Mouse (Mus musculus): ENCODE results near the gene Iqgap1. TPM values are rescaled to one million over a fixed set of nuclear protein-coding genes. Genes with fewer than 3 reads are reported as not detected.

Iqgap1 gene
- polyA plus RNA-seq, 1 experiment from 2014 or later, result 27.3 TPM

DNA sequence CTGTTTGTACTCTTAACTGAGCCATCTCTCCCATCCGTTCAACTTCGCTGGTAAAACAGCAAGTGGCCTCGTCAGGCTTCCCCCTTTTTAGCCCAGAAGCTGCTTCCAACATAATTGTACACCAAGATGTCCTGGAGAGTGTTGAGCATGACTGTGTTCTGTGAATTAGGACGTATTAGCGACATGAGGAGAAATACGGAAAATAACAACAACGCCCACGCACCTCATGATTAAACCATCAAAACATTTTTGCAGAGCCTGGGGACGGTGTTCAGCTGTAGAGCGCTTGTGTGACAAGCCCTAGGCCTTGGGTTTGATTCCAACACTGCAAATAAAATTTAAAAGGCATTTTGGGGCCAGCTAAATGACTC, 136.6 kb downstream of the Iqgap1 start:
- Histone ChIP-seq H3K27me3 (replicated peaks) (no peaks in the 10 kb centered on the region), H3K9me3 (no peaks in the 10 kb centered on the region), H3K4me3 (peak overlapping the region; percentile 79), H3K27ac (peak overlapping the region; percentile 88; the same call in 1 of the 2 replicates), H3K36me3 (no peaks in the 10 kb centered on the region), H3K4me2 (replicated peaks) (peak overlapping the region; percentile 77), H3K9ac (peak overlapping the region; percentile 92), H3K4me1 (peaks cover 10% of the 10 kb centered on the region)
- no peak for ATAC-seq (ENCODE audit: low FRiP score, low read depth)
- WGBS, result 30% methylated on average over 10 of the region's 10 CpGs

DNA sequence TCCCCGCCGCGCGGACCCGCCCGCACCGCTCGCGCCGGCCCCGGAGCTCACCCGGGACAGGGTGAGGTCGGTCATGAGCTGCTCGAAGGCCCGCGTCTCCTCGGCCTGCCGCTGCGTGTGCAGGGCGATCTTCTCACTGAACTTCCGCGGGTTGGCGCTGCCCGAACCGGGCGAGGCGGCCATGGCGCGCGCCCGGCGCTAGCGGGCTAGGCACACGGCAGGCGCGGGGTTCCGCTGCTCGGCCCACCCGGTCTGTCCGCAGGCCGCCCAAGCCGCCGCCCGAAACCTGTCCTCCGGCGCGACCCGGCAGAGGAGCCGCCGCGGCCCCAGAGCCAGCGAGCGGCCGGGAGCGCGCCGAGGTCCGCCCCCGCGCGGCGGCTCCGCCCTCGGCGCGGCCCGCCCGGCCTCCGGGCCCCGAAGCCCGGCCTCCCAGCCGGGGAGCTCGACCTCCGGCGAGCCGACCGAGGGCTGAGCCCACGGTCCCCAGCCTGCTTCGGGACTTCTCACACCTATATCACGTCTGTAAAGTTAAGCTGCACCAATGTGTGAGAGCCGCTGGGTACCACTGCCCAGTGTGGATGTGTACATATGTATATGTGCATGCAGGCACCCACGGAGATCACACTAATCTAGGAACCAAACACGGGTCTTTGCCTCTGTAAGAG, 137.1 kb downstream of the Iqgap1 start, which contains the start of gene Crtc3:
Crtc3 (minus strand) TSS at position 322 of the 665 bp plus-strand sequence.
- Histone ChIP-seq H3K4me1 (peaks cover 10% of the 10 kb centered on the region), H3K36me3 (no peaks in the 10 kb centered on the region), H3K9ac (peak within 1 kb of the TSS; percentile 92), H3K27me3 (replicated peaks) (no peaks in the 10 kb centered on the region), H3K4me3 (peak within 1 kb of the TSS; percentile 79), H3K9me3 (no peaks in the 10 kb centered on the region), H3K4me2 (replicated peaks) (peak within 1 kb of the TSS; percentile 77), H3K27ac (peak within 1 kb of the TSS; percentile 88)
- peak; percentile 70 for ATAC-seq (ENCODE audit: low FRiP score, low read depth)
- under 1% methylated on average over 83 of the region's 83 CpGs for WGBS

DNA sequence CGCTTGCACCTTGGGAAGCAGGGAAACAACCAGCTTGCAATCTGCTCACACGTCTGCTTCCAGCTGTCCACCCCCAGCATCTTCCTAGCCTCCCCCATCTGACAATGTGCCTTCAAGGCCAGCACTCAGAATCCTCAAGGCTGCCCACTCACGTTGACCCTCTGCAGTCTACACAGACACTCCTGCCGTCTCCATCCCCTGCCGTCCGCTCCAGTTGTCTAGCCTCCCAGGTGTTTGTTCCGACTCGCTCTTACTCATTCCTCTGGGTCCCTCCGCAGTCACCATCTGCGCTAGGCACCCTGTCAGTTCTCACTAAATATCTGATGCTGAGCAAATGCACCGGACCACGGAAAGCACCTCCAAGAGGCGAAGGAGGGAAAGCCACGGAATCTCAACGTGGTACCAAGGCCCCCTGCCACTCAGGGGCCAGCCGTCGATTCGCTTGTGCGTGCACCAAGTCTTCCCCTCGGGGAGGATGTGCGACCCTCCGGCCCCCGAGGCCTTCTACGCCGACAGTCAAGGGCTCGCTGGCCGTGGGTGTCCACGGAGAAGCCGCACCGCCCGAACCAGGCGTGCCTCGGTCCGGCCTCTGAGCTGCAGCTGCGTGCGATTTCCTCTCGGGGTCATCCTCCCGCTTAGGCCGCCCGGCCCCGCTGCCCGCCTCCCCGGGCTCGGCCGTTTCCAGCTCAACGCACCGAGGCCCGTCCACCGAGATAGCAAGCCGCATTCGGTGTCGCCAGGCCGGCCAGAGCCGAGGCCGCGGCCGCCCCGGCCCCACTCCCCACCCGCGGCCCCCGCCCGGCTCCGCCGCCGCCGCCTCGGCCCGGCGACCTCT, 137.8 kb downstream of the Iqgap1 start:
- H3K9me3 ChIP-seq, result no peaks in the 10 kb centered on the region
- H3K36me3 ChIP-seq, result no peaks in the 10 kb centered on the region
- H3K4me3 ChIP-seq, result peak overlapping the region; percentile 79
- no peaks in the 10 kb centered on the region for H3K27me3 ChIP-seq (replicated peaks)
- WGBS, result 2% methylated on average over 69 of the region's 69 CpGs
- H3K9ac ChIP-seq, result peak overlapping the region; percentile 92
- peak overlapping the region; percentile 77 for H3K4me2 ChIP-seq (replicated peaks)
- peaks cover 10% of the 10 kb centered on the region for H3K4me1 ChIP-seq
- ATAC-seq (ENCODE audit: low FRiP score, low read depth), result peak; percentile 65
- H3K27ac ChIP-seq, result peak overlapping the region; percentile 88

- H3K36me3 ChIP-seq, result no peaks in the 10 kb centered on the region
- WGBS, result 91% methylated on average over 5 of the region's 5 CpGs
- ATAC-seq (ENCODE audit: low FRiP score, low read depth), result no peak
- H3K27ac ChIP-seq, result no peak overlapping the region
- no peaks in the 10 kb centered on the region for H3K9me3 ChIP-seq
- H3K9ac ChIP-seq, result no peak overlapping the region
- H3K4me2 ChIP-seq (replicated peaks), result no peak overlapping the region
- H3K4me3 ChIP-seq, result no peak overlapping the region
- peaks cover 14% of the 10 kb centered on the region for H3K4me1 ChIP-seq
- no peaks in the 10 kb centered on the region for H3K27me3 ChIP-seq (replicated peaks)
Measured at GRCm38 (mm10) chr7:80685639-80686038, 140.1 kb downstream of the Iqgap1 start.

- no peak overlapping the region for H3K9ac ChIP-seq
- H3K27ac ChIP-seq, result no peak overlapping the region
- H3K9me3 ChIP-seq, result no peaks in the 10 kb centered on the region
- 61% methylated on average over 1 of the region's 1 CpGs for WGBS
- peaks cover 17% of the 10 kb centered on the region for H3K4me1 ChIP-seq
- H3K27me3 ChIP-seq (replicated peaks), result no peaks in the 10 kb centered on the region
- ATAC-seq (ENCODE audit: low FRiP score, low read depth), result no peak
- H3K4me2 ChIP-seq (replicated peaks), result no peak overlapping the region
- H3K4me3 ChIP-seq, result no peak overlapping the region
- no peaks in the 10 kb centered on the region for H3K36me3 ChIP-seq
Measured at GRCm38 (mm10) chr7:80682630-80683029, 143.1 kb downstream of the Iqgap1 start.

DNA sequence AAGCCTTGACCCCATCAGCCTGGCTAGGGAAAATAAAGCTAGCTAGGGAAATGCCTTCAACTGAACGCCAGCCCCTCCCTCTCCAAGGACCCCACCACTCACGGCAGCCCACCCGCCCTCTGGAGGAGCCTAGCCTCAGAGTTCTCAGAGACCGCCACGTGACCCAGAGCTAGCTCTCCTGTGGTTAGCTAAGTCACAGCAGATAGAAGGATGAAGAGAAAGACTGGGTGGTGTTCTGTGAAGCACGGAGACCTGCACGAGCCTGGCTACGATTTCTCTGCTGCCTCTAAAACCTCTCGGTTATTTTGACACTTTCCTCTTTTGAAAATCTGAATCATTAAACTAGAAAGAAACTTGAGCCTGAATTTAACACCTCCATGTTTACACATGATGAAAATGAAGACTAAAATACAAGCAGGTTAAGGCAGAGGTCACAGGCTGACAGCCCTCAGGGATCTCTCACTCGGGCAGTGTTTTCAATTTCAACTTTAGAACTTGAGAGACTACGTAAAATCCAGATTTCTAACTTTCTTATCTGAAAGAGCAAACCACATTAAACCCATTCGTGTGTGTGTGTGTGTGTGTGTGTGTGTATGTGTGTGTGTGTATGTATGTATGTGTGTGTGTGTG, 145.4 kb downstream of the Iqgap1 start:
- Histone ChIP-seq H3K9ac (no peak overlapping the region), H3K9me3 (no peaks in the 10 kb centered on the region), H3K4me3 (no peak overlapping the region), H3K4me1 (peaks cover 10% of the 10 kb centered on the region; the same call in 1 of the 2 replicates), H3K36me3 (no peaks in the 10 kb centered on the region), H3K4me2 (replicated peaks) (no peak overlapping the region), H3K27ac (no peak overlapping the region), H3K27me3 (replicated peaks) (no peaks in the 10 kb centered on the region)
- ATAC-seq (ENCODE audit: low FRiP score, low read depth), result no peak
- 30% methylated on average over 12 of the region's 12 CpGs for WGBS

GRCm38 (mm10) chr7:80672323-80672722, 153.5 kb downstream of the Iqgap1 start:
- no peaks in the 10 kb centered on the region for H3K9me3 ChIP-seq

DNA sequence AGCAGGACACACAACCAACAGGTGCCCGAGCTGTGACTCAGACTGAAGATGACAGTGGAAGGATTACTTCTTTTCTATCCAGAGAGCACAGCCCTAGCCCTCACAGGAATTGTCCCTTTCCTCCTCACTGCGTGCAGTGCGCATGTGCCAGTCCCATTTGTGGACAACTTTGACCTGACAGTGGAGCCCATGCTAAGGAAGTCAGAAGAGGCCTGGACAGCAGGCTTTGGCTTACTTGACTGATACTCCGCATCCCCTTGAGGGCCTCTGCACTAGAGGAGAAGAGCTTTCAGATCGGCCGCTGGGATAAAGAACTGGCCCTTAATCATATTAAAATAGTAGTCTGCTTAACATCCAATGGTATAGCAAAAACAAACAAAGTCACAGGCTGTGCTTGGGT, 154.9 kb downstream of the Iqgap1 start:
- 95% methylated on average over 6 of the region's 6 CpGs for WGBS
- Histone ChIP-seq H3K27ac (no peak overlapping the region), H3K9me3 (no peaks in the 10 kb centered on the region), H3K9ac (no peak overlapping the region), H3K4me3 (no peak overlapping the region), H3K36me3 (no peaks in the 10 kb centered on the region), H3K4me2 (replicated peaks) (no peak overlapping the region), H3K27me3 (replicated peaks) (no peaks in the 10 kb centered on the region), H3K4me1 (no peaks in the 10 kb centered on the region)
- ATAC-seq (ENCODE audit: low FRiP score, low read depth), result no peak

More at GRCm38 (mm10) chr7:80672323-80672722, 153.5 kb downstream of the Iqgap1 start:
- H3K4me1 ChIP-seq, result no peaks in the 10 kb centered on the region
- H3K36me3 ChIP-seq, result no peaks in the 10 kb centered on the region
- H3K27ac ChIP-seq, result no peak overlapping the region
- H3K9ac ChIP-seq, result no peak overlapping the region
- no peaks in the 10 kb centered on the region for H3K27me3 ChIP-seq (replicated peaks)
- no peak for ATAC-seq (ENCODE audit: low FRiP score, low read depth)
- 77% methylated on average over 3 of the region's 3 CpGs for WGBS
- H3K4me3 ChIP-seq, result no peak overlapping the region
- no peak overlapping the region for H3K4me2 ChIP-seq (replicated peaks)

GRCm38 (mm10) chr7:80667190-80667589, 158.6 kb downstream of the Iqgap1 start:
- H3K4me3 ChIP-seq, result no peak overlapping the region
- H3K9me3 ChIP-seq, result no peaks in the 10 kb centered on the region
- no peaks in the 10 kb centered on the region for H3K27me3 ChIP-seq (replicated peaks)
- no peak overlapping the region for H3K4me2 ChIP-seq (replicated peaks)
- 83% methylated on average over 11 of the region's 11 CpGs for WGBS
- H3K36me3 ChIP-seq, result no peaks in the 10 kb centered on the region
- H3K9ac ChIP-seq, result no peak overlapping the region
- H3K4me1 ChIP-seq, result no peaks in the 10 kb centered on the region
- no peak for ATAC-seq (ENCODE audit: low FRiP score, low read depth)
- H3K27ac ChIP-seq, result no peak overlapping the region

DNA sequence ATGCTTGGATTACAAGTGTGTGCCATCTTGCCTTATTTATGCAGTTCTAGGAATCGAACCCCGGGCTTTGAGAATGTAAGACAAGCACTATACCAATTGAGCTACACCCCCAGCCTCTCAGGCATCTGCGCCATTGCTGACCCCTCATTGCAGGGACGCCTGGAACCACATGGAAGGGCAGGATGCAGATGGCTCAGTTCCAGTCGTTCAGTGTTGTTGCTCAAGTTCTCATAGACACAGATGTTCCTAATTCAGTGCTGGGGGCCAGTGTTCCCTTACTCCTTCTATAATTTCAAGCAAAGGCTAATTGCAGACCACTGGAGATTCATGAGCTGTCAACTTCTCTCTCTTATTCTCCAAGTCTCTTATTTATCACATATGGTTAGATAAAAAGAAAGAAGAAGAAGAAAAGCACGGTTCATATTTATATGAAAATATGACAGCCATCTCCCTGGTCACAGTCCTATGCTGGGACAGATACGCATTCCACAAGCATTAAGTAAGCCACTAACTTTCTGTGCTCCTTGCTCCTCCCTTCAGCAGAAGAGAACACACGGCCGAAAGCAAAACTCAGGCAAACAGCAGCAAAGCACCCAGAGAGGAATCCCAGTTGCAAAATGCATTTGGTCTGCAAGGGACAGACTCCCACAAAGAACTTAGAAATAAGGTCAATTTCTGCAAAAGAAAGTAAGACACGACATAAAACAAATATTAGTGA, 159.4 kb downstream of the Iqgap1 start:
- no peak overlapping the region for H3K27ac ChIP-seq
- ATAC-seq (ENCODE audit: low FRiP score, low read depth), result no peak
- no peak overlapping the region for H3K9ac ChIP-seq
- no peaks in the 10 kb centered on the region for H3K27me3 ChIP-seq (replicated peaks)
- no peaks in the 10 kb centered on the region for H3K9me3 ChIP-seq
- no peak overlapping the region for H3K4me3 ChIP-seq
- no peaks in the 10 kb centered on the region for H3K36me3 ChIP-seq
- H3K4me1 ChIP-seq, result no peaks in the 10 kb centered on the region
- H3K4me2 ChIP-seq (replicated peaks), result no peak overlapping the region
- 68% methylated on average over 10 of the region's 10 CpGs for WGBS

Measured in neural tube, embryonic 12.5 days (tissue).